Comparison of ENCODE assay signal across 8 mouse cellular contexts in genomic region chr6:38160102-38160501, GRCm38 (mm10). TPM values are rescaled to one million over a fixed set of nuclear protein-coding genes. Genes with fewer than 3 reads are reported as not detected.
DNase-seq lines count a peak whose midpoint lies in the region; ATAC-seq and TF ChIP-seq lines count a peak whose summit lies in the region.

No protein-coding gene starts in this region.

- ATAC-seq in kidney, postnatal 0 days (replicated peaks; ENCODE audit: low FRiP score, low read depth), result peak; percentile 64
- 0 out of 2 replicates have a peak, but pooled peaks have one; percentile 22 for ATAC-seq in limb, embryonic 15.5 days (ENCODE audit: insufficient number of reproducible peaks, low FRiP score, low TSS enrichment, low read depth)
- ATAC-seq in stomach, embryonic 16.5 days (ENCODE audit: insufficient read depth, low FRiP score), result peak; percentile 64; the same call in 1 of the 2 replicates

- peak overlapping the region; percentile 75 for H3K27ac ChIP-seq in embryonic facial prominence, embryonic 10.5 days (replicated peaks)
- no peak overlapping the region for H3K27ac ChIP-seq in kidney, postnatal 0 days
- peak overlapping the region; percentile 61; the same call in 1 of the 2 replicates for H3K27ac ChIP-seq in limb, embryonic 15.5 days
- no peak overlapping the region for H3K27ac ChIP-seq in stomach, embryonic 16.5 days (ENCODE audit: low read length)

- H3K9ac ChIP-seq in kidney, postnatal 0 days (ENCODE audit: low read depth, low read length), result no peak overlapping the region
- no peak overlapping the region for H3K9ac ChIP-seq in limb, embryonic 15.5 days
- no peak overlapping the region for H3K9ac ChIP-seq in stomach, embryonic 16.5 days (ENCODE audit: low read length)

- no peak overlapping the region for H3ac ChIP-seq in C2C12 (ENCODE audit: control insufficient read depth, insufficient read length, low read depth)

- no peak overlapping the region for H3K4me2 ChIP-seq in kidney, postnatal 0 days (ENCODE audit: low read length)
- H3K4me2 ChIP-seq in limb, embryonic 15.5 days, result no peak overlapping the region
- no peak overlapping the region for H3K4me2 ChIP-seq in stomach, embryonic 16.5 days (ENCODE audit: low read depth, low read length)

- 18% methylated on average over 3 of the region's 3 CpGs for WGBS in embryonic facial prominence, embryonic 10.5 days
- 2% methylated on average over 3 of the region's 3 CpGs for WGBS in kidney, postnatal 0 days
- 8% methylated on average over 3 of the region's 3 CpGs for WGBS in limb, embryonic 15.5 days
- 8% methylated on average over 3 of the region's 3 CpGs for WGBS in stomach, embryonic 16.5 days

- no peaks in the 10 kb centered on the region for H3K9me3 ChIP-seq in embryonic facial prominence, embryonic 10.5 days
- no peaks in the 10 kb centered on the region for H3K9me3 ChIP-seq in kidney, postnatal 0 days (replicated peaks; ENCODE audit: low read length)
- no peaks in the 10 kb centered on the region for H3K9me3 ChIP-seq in limb, embryonic 15.5 days
- H3K9me3 ChIP-seq in stomach, embryonic 16.5 days (replicated peaks; ENCODE audit: control insufficient read depth, low read length), result no peaks in the 10 kb centered on the region

- H3K79me2 ChIP-seq in C2C12 (ENCODE audit: control insufficient read depth, insufficient read depth), result no peaks in the 10 kb centered on the region

- peak; percentile 92 for DNase-seq in adrenal gland, postnatal 10 days
- DNase-seq in embryonic facial prominence, embryonic 10.5 days (ENCODE audit: low spot score), result peak; percentile 84
- peak; percentile 66 to 84 for DNase-seq in heart, adult 9 months (ENCODE audit: low spot score in 2 of 2)
- DNase-seq in kidney, postnatal 0 days (ENCODE audit: low spot score), result peak; percentile 97
- peak; percentile 87 for DNase-seq in neural tube, embryonic 10.5 days (ENCODE audit: extremely low spot score, low spot score)

- no peaks in the 10 kb centered on the region for H3K36me3 ChIP-seq in C2C12 (ENCODE audit: control insufficient read depth, insufficient read depth)
- H3K36me3 ChIP-seq in embryonic facial prominence, embryonic 10.5 days (replicated peaks), result peaks cover 60% of the 10 kb centered on the region
- H3K36me3 ChIP-seq in kidney, postnatal 0 days (ENCODE audit: insufficient read depth, low read length), result peaks cover 5% of the 10 kb centered on the region; the same call in 1 of the 2 replicates
- peaks cover 14% of the 10 kb centered on the region; the same call in 1 of the 2 replicates for H3K36me3 ChIP-seq in limb, embryonic 15.5 days
- H3K36me3 ChIP-seq in stomach, embryonic 16.5 days (ENCODE audit: control insufficient read depth, insufficient read depth, low read length), result no peaks in the 10 kb centered on the region

- no peak overlapping the region for H3K4me3 ChIP-seq in C2C12 (ENCODE audit: insufficient read depth, poor library complexity, severe bottlenecking)
- H3K4me3 ChIP-seq in embryonic facial prominence, embryonic 10.5 days, result no peak overlapping the region
- no peak overlapping the region for H3K4me3 ChIP-seq in kidney, postnatal 0 days (replicated peaks; ENCODE audit: low read depth, low read length)
- H3K4me3 ChIP-seq in limb, embryonic 15.5 days, result no peak overlapping the region
- no peak overlapping the region for H3K4me3 ChIP-seq in stomach, embryonic 16.5 days (replicated peaks; ENCODE audit: low read length)

- no peaks in the 10 kb centered on the region for H3K79me3 ChIP-seq in C2C12 (ENCODE audit: low read depth)

- H3K27me3 ChIP-seq in C2C12 (ENCODE audit: control insufficient read depth, insufficient read depth, insufficient read length), result no peaks in the 10 kb centered on the region
- H3K27me3 ChIP-seq in embryonic facial prominence, embryonic 10.5 days (replicated peaks; ENCODE audit: low read depth, poor library complexity, severe bottlenecking), result no peaks in the 10 kb centered on the region
- H3K27me3 ChIP-seq in kidney, postnatal 0 days (ENCODE audit: insufficient read depth, low read length), result no peaks in the 10 kb centered on the region
- no peaks in the 10 kb centered on the region for H3K27me3 ChIP-seq in limb, embryonic 15.5 days
- no peaks in the 10 kb centered on the region for H3K27me3 ChIP-seq in stomach, embryonic 16.5 days (ENCODE audit: control insufficient read depth, insufficient read depth, low read length)

- H3K4me1 ChIP-seq in embryonic facial prominence, embryonic 10.5 days, result peaks cover 53% of the 10 kb centered on the region
- no peaks in the 10 kb centered on the region for H3K4me1 ChIP-seq in kidney, postnatal 0 days (replicated peaks; ENCODE audit: insufficient read depth, low read length)
- peaks cover 8% of the 10 kb centered on the region for H3K4me1 ChIP-seq in limb, embryonic 15.5 days
- H3K4me1 ChIP-seq in stomach, embryonic 16.5 days (ENCODE audit: control insufficient read depth, insufficient read depth, low read length), result no peaks in the 10 kb centered on the region

- TF ChIP-seq CTCF in C2C12 (IDR thresholded peaks at IDR 0.05; ENCODE audit: control insufficient read depth, insufficient read depth, insufficient read length), result peak; percentile 52
- peak; percentile 99 for TF ChIP-seq CTCF in kidney, postnatal 0 days (IDR thresholded peaks at IDR 0.05; ENCODE audit: low read depth)

TF ChIP-seq in C2C12, 6 proteins besides CTCF, POLR2A, EP300 and RAD21:
- TF ChIP-seq MAX (IDR thresholded peaks at IDR 0.05), result no peak
- TF ChIP-seq CEBPB (IDR thresholded peaks at IDR 0.05; ENCODE audit: low read depth), result no peak
- no peak for TF ChIP-seq MYOD1 (IDR thresholded peaks at IDR 0.05; ENCODE audit: control insufficient read depth, insufficient read length, low read depth)
- no peak for TF ChIP-seq USF1 (IDR thresholded peaks at IDR 0.05; ENCODE audit: low read depth)
- TF ChIP-seq MYOG (IDR thresholded peaks at IDR 0.05; ENCODE audit: control insufficient read depth, extremely low read depth, insufficient read length), result no peak
- TF ChIP-seq FOSL1 (IDR thresholded peaks at IDR 0.05; ENCODE audit: insufficient read depth, low read length, poor library complexity, severe bottlenecking), result no peak

RNA-seq across cellular contexts. Expression of gene Atp6v0a4, which starts 35.7 kb away (rescaled TPM):
- polyA plus RNA-seq in C2C12 (2012; fragmentation: generic; extraction: Trizol), result 0.11 TPM
- total RNA-seq in adrenal gland, postnatal 10 days (2021), result 1 to 10 TPM; 4.0 to 5.4 TPM
- polyA plus RNA-seq in embryonic facial prominence, embryonic 10.5 days (2016; fragmentation: Nextera tagmentation; extraction: Ambion mirVana), result 0.05 TPM in 2 replicates
- polyA plus RNA-seq in kidney, postnatal 0 days (2015; fragmentation: Nextera tagmentation; extraction: Ambion mirVana), result 37.9 and 45.2 TPM in 2 replicates
- 4.0 and 6.0 TPM in 2 replicates for polyA plus RNA-seq in limb, embryonic 15.5 days (2015; fragmentation: Nextera tagmentation; extraction: Ambion mirVana)
- 9.3 and 17.7 TPM in 2 replicates for polyA plus RNA-seq in stomach, embryonic 16.5 days (2015; fragmentation: Nextera tagmentation; extraction: Ambion mirVana)

RNA-seq across cellular contexts. Expression of gene Tmem213, which starts 51.0 kb away (rescaled TPM):
- not detected for polyA plus RNA-seq in C2C12 (2012; fragmentation: generic; extraction: Trizol)
- not detected for total RNA-seq in adrenal gland, postnatal 10 days (2021)
- 0.25 and 0.52 TPM in 2 replicates for polyA plus RNA-seq in embryonic facial prominence, embryonic 10.5 days (2016; fragmentation: Nextera tagmentation; extraction: Ambion mirVana)
- 198 and 199 TPM in 2 replicates for polyA plus RNA-seq in kidney, postnatal 0 days (2015; fragmentation: Nextera tagmentation; extraction: Ambion mirVana)
- 1.5 and 3.1 TPM in 2 replicates for polyA plus RNA-seq in limb, embryonic 15.5 days (2015; fragmentation: Nextera tagmentation; extraction: Ambion mirVana)
- 2.6 and 2.9 TPM in 2 replicates for polyA plus RNA-seq in stomach, embryonic 16.5 days (2015; fragmentation: Nextera tagmentation; extraction: Ambion mirVana)

Comparison
In these comparisons a context has a peak if more than half of its experiments do, and no peak if none do; other contexts are left out.
1. H3K27ac ChIP-seq: peak in embryonic facial prominence, embryonic 10.5 days (single experiment) and limb, embryonic 15.5 days (single experiment); none in kidney, postnatal 0 days (single experiment) and stomach, embryonic 16.5 days (single experiment).
2. RNA of gene Tmem213, which starts 51.0 kb away (polyA plus RNA-seq): 198 to 199 TPM in kidney, postnatal 0 days; 1.5 to 3.1 TPM in limb, embryonic 15.5 days, 2.6 to 2.9 TPM in stomach, embryonic 16.5 days, 0.25 to 0.52 TPM in embryonic facial prominence, embryonic 10.5 days and not detected in C2C12 (single experiment); every median in the first group is over 10 times any median in the second.
3. Peak in every context shown above with its lines, with median percentiles within 50 percentile points of each other: DNase-seq and ATAC-seq.